Mouse (Mus musculus) MEL (cell line): ENCODE measurements around the gene Speg.

Experiments used
- CTCF ChIP-seq, 3 experiments: IDR thresholded peaks in 2 of 3; conservative IDR thresholded peaks in 1 of 3; 2 replicates each; pipeline ENCODE4 v1.5.1; 2011 to 2012; ENCODE audit warnings: low read length in 3 of 3, low read depth in 2 of 3, mild to moderate bottlenecking in 2 of 3, improper control_type of control experiment in 1 of 3, inconsistent platforms in 1 of 3, mixed read lengths in 1 of 3, moderate library complexity in 1 of 3; ENCODE audit not compliant: control insufficient read depth in 1 of 3, insufficient read depth in 1 of 3, poor library complexity in 1 of 3, severe bottlenecking in 1 of 3
- EP300 ChIP-seq, 2 experiments: IDR thresholded peaks; 2 replicates each; pipeline ENCODE4 v1.6.1; 2011; ENCODE audit warnings: improper control_type of control experiment in 2 of 2, low read length in 2 of 2, low read depth in 1 of 2, mild to moderate bottlenecking in 1 of 2
- NRF1 ChIP-seq: IDR thresholded peaks from 2 replicates; pipeline ENCODE4 v1.6.1; 2014; ENCODE audit warnings: low read depth, mild to moderate bottlenecking, inconsistent platforms, low read length, improper control_type of control experiment, moderate library complexity; ENCODE audit not compliant: poor library complexity, insufficient read depth, severe bottlenecking

DNA sequence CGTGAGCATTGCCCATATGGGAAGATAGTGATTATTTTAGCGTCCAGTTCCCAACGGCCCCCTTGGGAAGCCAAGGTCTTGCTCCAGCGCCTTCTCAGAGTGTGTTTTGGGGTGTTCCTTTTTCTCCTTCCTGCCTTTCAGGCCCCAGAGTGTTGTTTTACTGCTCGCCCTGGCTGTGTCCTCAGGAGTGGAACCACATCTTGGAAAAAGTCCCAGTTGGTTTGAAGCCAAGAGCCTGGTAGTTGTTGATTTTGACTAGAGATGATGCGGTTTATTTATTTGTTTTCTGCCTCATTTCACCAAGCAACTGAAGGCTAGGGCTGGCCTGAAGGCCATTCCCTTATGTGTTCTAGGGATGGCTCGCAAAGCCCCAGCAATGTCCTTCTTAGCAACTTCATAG, 17.8 kb upstream of the Speg start:
- TF ChIP-seq NRF1 (no peak), EP300 (IDR thresholded peaks at IDR 0.05; ENCODE audit: low read depth in 1 of 2, low read length in 2 of 2) (no peak), CTCF (IDR thresholded peaks at IDR 0.05 in 2 of 3, conservative IDR thresholded peaks at IDR 0.05 in 1 of 3; ENCODE audit: control insufficient read depth in 1 of 3, insufficient read depth in 1 of 3, low read depth in 2 of 3, low read length in 3 of 3, poor library complexity in 1 of 3, severe bottlenecking in 1 of 3) (no peak)
